Mouse (Mus musculus): Measurements from ENCODE around the gene Prdm11. TPM values are rescaled to one million over a fixed set of nuclear protein-coding genes. Genes with fewer than 3 reads are reported as not detected.

Prdm11 gene
- polyA plus RNA-seq, 1 experiment from 2014 or later, result 7.8 TPM

DNA sequence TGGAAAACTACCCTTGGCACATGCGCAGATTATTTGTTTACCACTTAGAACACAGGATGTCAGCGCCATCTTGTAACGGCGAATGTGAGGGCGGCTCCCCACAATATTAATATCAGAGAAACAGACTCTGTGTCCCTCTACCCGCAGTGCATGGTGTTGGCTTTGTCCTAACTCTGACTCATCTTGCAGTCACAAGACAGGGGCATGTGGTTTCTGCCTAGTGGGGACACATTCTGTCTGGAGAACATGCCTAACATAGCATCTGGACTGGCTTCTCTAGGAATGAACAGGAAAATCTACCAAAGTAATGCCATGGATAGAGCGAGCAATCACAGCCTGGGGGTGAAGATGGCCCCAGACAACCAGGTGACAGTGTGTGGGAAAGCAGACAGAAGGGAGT lies 107.1 kb downstream of the Prdm11 start:
- peaks cover 11% of the 10 kb centered on the region for H3K4me1 ChIP-seq
- H3K27me3 ChIP-seq, result 0 out of 2 replicates have a peak, but pooled peaks cover 3% of the 10 kb centered on the region
- no peak overlapping the region for H3K4me3 ChIP-seq
- no peak overlapping the region for H3K27ac ChIP-seq
- 90% methylated on average over 7 of the region's 7 CpGs for WGBS
- H3K36me3 ChIP-seq, result no peaks in the 10 kb centered on the region
- ATAC-seq (ENCODE audit: insufficient number of reproducible peaks, insufficient read depth, low FRiP score, low TSS enrichment, low read depth), result no peak
- H3K9me3 ChIP-seq, result no peaks in the 10 kb centered on the region
- H3K9ac ChIP-seq, result no peak overlapping the region
- no peak overlapping the region for H3K4me2 ChIP-seq

- Histone ChIP-seq H3K4me3 (no peak overlapping the region), H3K36me3 (no peaks in the 10 kb centered on the region), H3K27me3 (0 out of 2 replicates have a peak, but pooled peaks cover 3% of the 10 kb centered on the region), H3K4me1 (peaks cover 12% of the 10 kb centered on the region), H3K4me2 (no peak overlapping the region), H3K9ac (no peak overlapping the region), H3K27ac (no peak overlapping the region), H3K9me3 (no peaks in the 10 kb centered on the region)
- ATAC-seq (ENCODE audit: insufficient number of reproducible peaks, insufficient read depth, low FRiP score, low TSS enrichment, low read depth), result no peak
- WGBS, result 91% methylated on average over 5 of the region's 5 CpGs
These were observed 107.9 kb downstream of the Prdm11 start for GRCm38 (mm10) chr2:92938063-92938462.

- H3K4me2 ChIP-seq, result no peak overlapping the region
- H3K27ac ChIP-seq, result no peak overlapping the region
These were observed 110.5 kb downstream of the Prdm11 start for GRCm38 (mm10) chr2:92935483-92935882.

DNA sequence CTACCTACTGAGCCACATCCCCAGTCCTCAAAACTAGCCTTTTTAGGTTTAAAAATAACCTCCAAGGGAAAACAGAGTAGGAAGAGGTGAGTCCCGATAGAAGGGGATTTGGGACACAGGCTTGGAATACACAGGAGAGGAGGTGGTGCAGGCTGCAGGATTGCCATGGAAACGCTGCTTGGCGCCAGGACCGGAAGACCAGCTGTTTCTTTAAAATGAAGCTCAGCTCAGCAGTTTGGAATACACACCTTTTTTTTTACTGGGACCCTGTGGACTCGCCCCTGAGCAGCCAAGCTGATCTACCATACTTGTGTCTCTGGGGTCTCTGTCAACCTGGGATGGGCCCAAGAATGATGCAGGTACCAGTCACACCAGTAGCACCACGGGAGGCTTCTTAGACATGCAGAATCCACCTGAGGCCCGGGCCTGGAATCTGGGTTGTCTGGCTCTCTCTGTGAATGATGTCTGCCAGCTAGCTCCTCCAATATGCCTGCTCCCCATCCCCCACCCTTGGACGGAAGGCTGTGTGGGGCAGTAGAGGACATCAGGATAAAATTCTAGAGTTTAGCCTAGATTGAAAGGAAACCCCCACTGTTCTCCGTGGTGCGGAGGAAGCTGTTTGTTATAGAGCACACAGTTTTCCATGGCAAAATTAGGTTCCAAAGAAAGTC lies 111.5 kb downstream of the Prdm11 start:
- no peaks in the 10 kb centered on the region for H3K9me3 ChIP-seq
- H3K27ac ChIP-seq, result no peak overlapping the region
- no peak for ATAC-seq (ENCODE audit: insufficient number of reproducible peaks, insufficient read depth, low FRiP score, low TSS enrichment, low read depth)
- H3K4me2 ChIP-seq, result no peak overlapping the region
- WGBS, result 16% methylated on average over 10 of the region's 10 CpGs
- H3K36me3 ChIP-seq, result no peaks in the 10 kb centered on the region
- no peak overlapping the region for H3K9ac ChIP-seq
- H3K27me3 ChIP-seq, result no peaks in the 10 kb centered on the region
- no peak overlapping the region for H3K4me3 ChIP-seq
- H3K4me1 ChIP-seq, result peaks cover 15% of the 10 kb centered on the region

More at GRCm38 (mm10) chr2:92935483-92935882, 110.5 kb downstream of the Prdm11 start:
- no peak overlapping the region for H3K9ac ChIP-seq
- no peaks in the 10 kb centered on the region for H3K27me3 ChIP-seq
- H3K9me3 ChIP-seq, result no peaks in the 10 kb centered on the region
- no peak overlapping the region for H3K4me3 ChIP-seq
- ATAC-seq (ENCODE audit: insufficient number of reproducible peaks, insufficient read depth, low FRiP score, low TSS enrichment, low read depth), result no peak
- WGBS, result 65% methylated on average over 3 of the region's 3 CpGs
- no peaks in the 10 kb centered on the region for H3K36me3 ChIP-seq
- peaks cover 15% of the 10 kb centered on the region for H3K4me1 ChIP-seq

GRCm38 (mm10) chr2:92933379-92933778 lies 112.6 kb downstream of the Prdm11 start:
- no peak for ATAC-seq (ENCODE audit: insufficient number of reproducible peaks, insufficient read depth, low FRiP score, low TSS enrichment, low read depth)
- WGBS, result 84% methylated on average over 6 of the region's 6 CpGs
- Histone ChIP-seq H3K4me2 (no peak overlapping the region), H3K4me3 (no peak overlapping the region), H3K4me1 (peaks cover 15% of the 10 kb centered on the region), H3K27ac (no peak overlapping the region), H3K9ac (no peak overlapping the region), H3K36me3 (no peaks in the 10 kb centered on the region), H3K9me3 (no peaks in the 10 kb centered on the region), H3K27me3 (no peaks in the 10 kb centered on the region)

GRCm38 (mm10) chr2:92931061-92931460 lies 114.9 kb downstream of the Prdm11 start:
- no peak for ATAC-seq (ENCODE audit: insufficient number of reproducible peaks, insufficient read depth, low FRiP score, low TSS enrichment, low read depth)
- Histone ChIP-seq H3K27me3 (no peaks in the 10 kb centered on the region), H3K4me1 (peaks cover 15% of the 10 kb centered on the region), H3K4me3 (no peak overlapping the region), H3K9ac (no peak overlapping the region), H3K27ac (no peak overlapping the region), H3K36me3 (no peaks in the 10 kb centered on the region), H3K4me2 (no peak overlapping the region), H3K9me3 (no peaks in the 10 kb centered on the region)
- 80% methylated on average over 7 of the region's 7 CpGs for WGBS

GRCm38 (mm10) chr2:92929696-92930095 lies 116.3 kb downstream of the Prdm11 start:
- no peak overlapping the region for H3K27ac ChIP-seq
- no peak overlapping the region for H3K4me3 ChIP-seq
- WGBS, result 74% methylated on average over 5 of the region's 5 CpGs
- no peak overlapping the region for H3K9ac ChIP-seq
- no peak overlapping the region for H3K4me2 ChIP-seq
- peaks cover 11% of the 10 kb centered on the region for H3K4me1 ChIP-seq
- no peaks in the 10 kb centered on the region for H3K9me3 ChIP-seq
- ATAC-seq (ENCODE audit: insufficient number of reproducible peaks, insufficient read depth, low FRiP score, low TSS enrichment, low read depth), result no peak
- no peaks in the 10 kb centered on the region for H3K36me3 ChIP-seq
- H3K27me3 ChIP-seq, result no peaks in the 10 kb centered on the region

GRCm38 (mm10) chr2:92924677-92925259 lies 121.2 kb downstream of the Prdm11 start:
- Histone ChIP-seq H3K27ac (no peak overlapping the region), H3K4me3 (no peak overlapping the region), H3K4me1 (no peaks in the 10 kb centered on the region), H3K4me2 (no peak overlapping the region), H3K27me3 (no peaks in the 10 kb centered on the region), H3K9me3 (no peaks in the 10 kb centered on the region), H3K36me3 (no peaks in the 10 kb centered on the region), H3K9ac (no peak overlapping the region)
- no peak for ATAC-seq (ENCODE audit: insufficient number of reproducible peaks, insufficient read depth, low FRiP score, low TSS enrichment, low read depth)
- WGBS, result 61% methylated on average over 6 of the region's 6 CpGs

DNA sequence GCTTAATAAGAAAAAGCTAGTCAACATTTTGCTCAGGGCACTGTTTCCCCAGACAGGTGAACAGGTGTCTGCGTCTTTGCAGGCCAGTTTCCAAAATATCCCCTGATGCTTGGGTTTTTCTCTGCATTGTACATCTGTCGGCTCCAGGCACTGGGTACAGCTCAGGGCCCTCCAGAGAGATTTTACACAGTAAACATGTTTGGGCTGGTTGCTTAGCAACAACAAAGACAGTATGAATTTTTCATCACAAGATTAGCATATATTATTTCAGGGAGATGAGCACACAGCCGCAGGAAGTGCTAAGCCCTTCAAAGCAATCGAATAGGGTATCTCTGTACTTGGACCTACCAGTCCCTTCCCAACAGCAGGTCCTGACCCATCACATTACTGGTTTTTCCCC lies 125.3 kb downstream of the Prdm11 start:
- no peak overlapping the region for H3K4me2 ChIP-seq
- H3K27ac ChIP-seq, result no peak overlapping the region
- WGBS, result 76% methylated on average over 4 of the region's 4 CpGs
- ATAC-seq (ENCODE audit: insufficient number of reproducible peaks, insufficient read depth, low FRiP score, low TSS enrichment, low read depth), result no peak
- no peak overlapping the region for H3K9ac ChIP-seq
- H3K9me3 ChIP-seq, result no peaks in the 10 kb centered on the region
- no peak overlapping the region for H3K4me3 ChIP-seq
- peaks cover 21% of the 10 kb centered on the region for H3K27me3 ChIP-seq
- peaks cover 21% of the 10 kb centered on the region for H3K4me1 ChIP-seq
- no peaks in the 10 kb centered on the region for H3K36me3 ChIP-seq

GRCm38 (mm10) chr2:92917405-92918142 lies 128.4 kb downstream of the Prdm11 start:
- Histone ChIP-seq H3K9me3 (no peaks in the 10 kb centered on the region), H3K9ac (no peak overlapping the region), H3K27me3 (peaks cover 51% of the 10 kb centered on the region), H3K4me2 (no peak overlapping the region), H3K4me1 (peaks cover 36% of the 10 kb centered on the region), H3K27ac (no peak overlapping the region), H3K4me3 (no peak overlapping the region), H3K36me3 (no peaks in the 10 kb centered on the region)
- WGBS, result 45% methylated on average over 7 of the region's 7 CpGs
- no peak for ATAC-seq (ENCODE audit: insufficient number of reproducible peaks, insufficient read depth, low FRiP score, low TSS enrichment, low read depth)

- WGBS, result 14% methylated on average over 9 of the region's 10 CpGs
- Histone ChIP-seq H3K27ac (no peak overlapping the region), H3K4me2 (peak overlapping the region; percentile 90), H3K36me3 (no peaks in the 10 kb centered on the region), H3K4me3 (peak overlapping the region; percentile 48), H3K4me1 (peaks cover 36% of the 10 kb centered on the region), H3K27me3 (peaks cover 51% of the 10 kb centered on the region), H3K9me3 (no peaks in the 10 kb centered on the region), H3K9ac (peak overlapping the region; percentile 69)
- no peak for ATAC-seq (ENCODE audit: insufficient number of reproducible peaks, insufficient read depth, low FRiP score, low TSS enrichment, low read depth)
These were observed 130.0 kb downstream of the Prdm11 start for GRCm38 (mm10) chr2:92915659-92916631.

Data from embryonic facial prominence, embryonic 13.5 days (tissue).